Mouse (Mus musculus) spleen, embryonic (tissue): Measurements from ENCODE around the gene Adam22.
"Not testable (repeated sequence)": the region's sequence is repeated elsewhere in the genome, so short reads cannot be mapped to it uniquely, and the experiment has no call there.

ENCODE experiments used
- CTCF ChIA-PET: fragments of 350-600 bp; sonication (Branson Sonifier 250); formaldehyde crosslinking; loops from one replicate; lab custom pipeline; 2022; lab: Charles Lee

Gene Adam22

GRCm38 (mm10) chr5:8327645-8328269, 40.2 kb downstream of the Adam22 start:
- CTCF ChIA-PET = no interaction called here

- CTCF ChIA-PET = no interaction called here
Observed at GRCm38 (mm10) chr5:8326671-8327070, 41.3 kb downstream of the Adam22 start.

- CTCF ChIA-PET = no interaction called here
Observed at GRCm38 (mm10) chr5:8312324-8312723, 55.6 kb downstream of the Adam22 start.

GRCm38 (mm10) chr5:8310907-8311306, 57.1 kb downstream of the Adam22 start:
- CTCF ChIA-PET = no interaction called here

GRCm38 (mm10) chr5:8297719-8298419, 70.1 kb downstream of the Adam22 start:
- CTCF ChIA-PET = no interaction called here

- CTCF ChIA-PET = no interaction called here
Observed at GRCm38 (mm10) chr5:8293287-8293686, 74.7 kb downstream of the Adam22 start.

- CTCF ChIA-PET = no interaction called here
Observed at GRCm38 (mm10) chr5:8291496-8291895, 76.5 kb downstream of the Adam22 start.

GRCm38 (mm10) chr5:8289678-8290614, 78.0 kb downstream of the Adam22 start:
- CTCF ChIA-PET = no interaction called here

- CTCF ChIA-PET = no interaction called here
Observed at GRCm38 (mm10) chr5:8284123-8284522, 83.8 kb downstream of the Adam22 start.

- CTCF ChIA-PET = no interaction called here
Observed at GRCm38 (mm10) chr5:8276141-8276540, 91.8 kb downstream of the Adam22 start.

GRCm38 (mm10) chr5:8257366-8257765, 110.6 kb downstream of the Adam22 start:
- CTCF ChIA-PET = no interaction called here

GRCm38 (mm10) chr5:8256487-8256886, 111.5 kb downstream of the Adam22 start:
- CTCF ChIA-PET = no interaction called here

- CTCF ChIA-PET = no interaction called here
Observed at GRCm38 (mm10) chr5:8244696-8245095, 123.3 kb downstream of the Adam22 start.

GRCm38 (mm10) chr5:8243064-8243615, 124.8 kb downstream of the Adam22 start:
- CTCF ChIA-PET = no interaction called here

- CTCF ChIA-PET = no interaction called here
Observed at GRCm38 (mm10) chr5:8242660-8243059, 125.3 kb downstream of the Adam22 start.

GRCm38 (mm10) chr5:8227073-8227472, 140.9 kb downstream of the Adam22 start:
- CTCF ChIA-PET = no interaction called here

GRCm38 (mm10) chr5:8224321-8224705, 143.6 kb downstream of the Adam22 start:
- CTCF ChIA-PET = no interaction called here

- CTCF ChIA-PET = no interaction called here
Observed at GRCm38 (mm10) chr5:8223597-8224320, 144.2 kb downstream of the Adam22 start.

GRCm38 (mm10) chr5:8221630-8222029, 146.3 kb downstream of the Adam22 start:
- CTCF ChIA-PET = no interaction called here

- CTCF ChIA-PET = no interaction called here
Observed at GRCm38 (mm10) chr5:8215841-8216240, 152.1 kb downstream of the Adam22 start.

GRCm38 (mm10) chr5:8184992-8185391, 183.0 kb downstream of the Adam22 start:
- CTCF ChIA-PET = not testable (repeated sequence)
